Mouse (Mus musculus): ENCODE results near the gene Renbp. TPM values are rescaled to one million over a fixed set of nuclear protein-coding genes. Genes with fewer than 3 reads are reported as not detected.

The Renbp gene
- 8.3 and 9.3 TPM in 2 replicates for polyA plus RNA-seq (2015; fragmentation: Nextera tagmentation; extraction: Ambion mirVana)

DNA sequence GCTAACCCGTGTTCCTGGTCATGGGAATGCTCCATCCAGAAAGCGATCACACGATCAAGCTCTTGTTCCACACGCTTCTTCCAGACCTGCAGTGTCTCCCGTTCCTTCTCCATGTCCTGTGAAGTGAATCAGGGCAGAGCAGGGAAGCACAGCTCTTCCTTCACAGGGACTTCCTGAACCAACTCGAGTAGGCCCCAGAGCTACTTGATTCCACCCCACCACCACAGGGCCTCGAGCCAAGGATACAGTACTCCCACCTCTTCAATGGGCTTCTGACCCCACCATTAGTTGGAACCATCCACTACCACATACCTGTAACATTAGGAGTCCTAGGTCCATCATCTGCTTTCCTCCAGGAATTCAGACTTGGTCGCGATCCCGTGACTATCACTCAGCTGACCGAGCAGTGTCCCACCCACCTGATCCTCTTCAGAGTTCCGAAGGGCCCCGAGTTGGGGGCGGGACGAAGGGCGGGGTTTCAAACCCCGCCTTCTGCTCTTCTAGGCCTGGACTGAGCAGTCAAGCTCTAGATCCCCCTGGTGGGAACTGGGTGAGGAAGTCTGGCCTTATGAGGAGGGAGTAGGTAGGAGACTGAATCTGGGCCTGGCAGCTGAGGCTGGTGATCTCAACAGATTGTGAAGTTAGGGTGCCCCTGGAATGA lies at the start of gene Renbp:
Gene Renbp (minus strand): TSS at position 449 of the 661 bp plus-strand sequence.
- H3K27me3 ChIP-seq, result no peaks in the 10 kb centered on the region
- no peak within 1 kb of the TSS for H3K4me3 ChIP-seq
- H3K4me2 ChIP-seq (replicated peaks), result no peak within 1 kb of the TSS
- H3K9me3 ChIP-seq, result no peaks in the 10 kb centered on the region
- no peak within 1 kb of the TSS for H3K27ac ChIP-seq (replicated peaks)
- 48% methylated on average over 17 of the region's 17 CpGs for WGBS
- no peaks in the 10 kb centered on the region for H3K36me3 ChIP-seq
- ATAC-seq (replicated peaks), result 0 out of 2 replicates have a peak, but pooled peaks have one; percentile 60
- no peaks in the 10 kb centered on the region for H3K4me1 ChIP-seq
- no peak within 1 kb of the TSS for H3K9ac ChIP-seq (replicated peaks)

- Histone ChIP-seq H3K27me3 (no peaks in the 10 kb centered on the region), H3K4me2 (replicated peaks) (no peak overlapping the region), H3K4me1 (no peaks in the 10 kb centered on the region), H3K9ac (replicated peaks) (no peak overlapping the region), H3K4me3 (no peak overlapping the region), H3K36me3 (no peaks in the 10 kb centered on the region), H3K9me3 (no peaks in the 10 kb centered on the region), H3K27ac (replicated peaks) (no peak overlapping the region)
- 65% methylated on average over 1 of the region's 1 CpGs for WGBS
- no peak for ATAC-seq (replicated peaks)
Measured at GRCm38 (mm10) chrX:73977783-73978182, 47.1 kb upstream of the Renbp start.

GRCm38 (mm10) chrX:73976283-73976682 lies 45.6 kb upstream of the Renbp start:
- no peak overlapping the region for H3K4me2 ChIP-seq (replicated peaks)
- no peaks in the 10 kb centered on the region for H3K27me3 ChIP-seq
- H3K4me3 ChIP-seq, result no peak overlapping the region
- no peak for ATAC-seq (replicated peaks)
- H3K36me3 ChIP-seq, result no peaks in the 10 kb centered on the region
- no peak overlapping the region for H3K27ac ChIP-seq (replicated peaks)
- 97% methylated on average over 2 of the region's 2 CpGs for WGBS
- no peaks in the 10 kb centered on the region for H3K9me3 ChIP-seq
- H3K9ac ChIP-seq (replicated peaks), result no peak overlapping the region
- no peaks in the 10 kb centered on the region for H3K4me1 ChIP-seq

- Histone ChIP-seq H3K27me3 (no peaks in the 10 kb centered on the region), H3K27ac (replicated peaks) (no peak overlapping the region), H3K4me2 (replicated peaks) (no peak overlapping the region), H3K9ac (replicated peaks) (no peak overlapping the region), H3K4me1 (no peaks in the 10 kb centered on the region), H3K4me3 (no peak overlapping the region), H3K36me3 (no peaks in the 10 kb centered on the region), H3K9me3 (no peaks in the 10 kb centered on the region)
- no peak for ATAC-seq (replicated peaks)
- 77% methylated on average over 4 of the region's 4 CpGs for WGBS
Measured at GRCm38 (mm10) chrX:73972774-73973173, 42.1 kb upstream of the Renbp start.

GRCm38 (mm10) chrX:73970781-73971180 lies 40.1 kb upstream of the Renbp start:
- Histone ChIP-seq H3K36me3 (no peaks in the 10 kb centered on the region), H3K4me2 (replicated peaks) (no peak overlapping the region), H3K9me3 (no peaks in the 10 kb centered on the region), H3K9ac (replicated peaks) (no peak overlapping the region), H3K27me3 (no peaks in the 10 kb centered on the region), H3K27ac (replicated peaks) (no peak overlapping the region), H3K4me1 (no peaks in the 10 kb centered on the region), H3K4me3 (no peak overlapping the region)
- ATAC-seq (replicated peaks), result no peak

DNA sequence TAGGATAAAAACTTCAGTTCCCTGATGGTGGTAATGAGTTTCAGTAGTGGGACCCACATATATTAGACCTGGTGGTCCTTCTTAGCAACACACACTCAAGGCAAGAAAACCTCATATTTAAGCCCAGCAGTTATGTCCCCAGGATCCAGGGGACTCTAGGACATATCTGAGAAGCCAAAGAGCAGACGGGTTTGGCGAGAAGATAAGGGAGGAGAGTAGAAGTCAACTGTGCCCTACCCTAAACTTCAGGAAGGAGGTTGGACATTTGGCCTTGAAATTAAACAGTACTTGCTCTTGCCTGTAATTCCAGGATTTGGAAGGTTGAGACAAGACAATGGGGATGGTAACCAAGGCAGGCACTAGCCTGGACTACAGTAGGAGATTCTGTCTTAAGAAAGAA lies 39.1 kb upstream of the Renbp start:
- Histone ChIP-seq H3K4me3 (no peak overlapping the region), H3K9me3 (no peaks in the 10 kb centered on the region), H3K4me2 (replicated peaks) (no peak overlapping the region), H3K4me1 (no peaks in the 10 kb centered on the region), H3K36me3 (no peaks in the 10 kb centered on the region), H3K9ac (replicated peaks) (no peak overlapping the region), H3K27ac (replicated peaks) (no peak overlapping the region), H3K27me3 (no peaks in the 10 kb centered on the region)
- WGBS, result 89% methylated on average over 2 of the region's 2 CpGs
- no peak for ATAC-seq (replicated peaks)

DNA sequence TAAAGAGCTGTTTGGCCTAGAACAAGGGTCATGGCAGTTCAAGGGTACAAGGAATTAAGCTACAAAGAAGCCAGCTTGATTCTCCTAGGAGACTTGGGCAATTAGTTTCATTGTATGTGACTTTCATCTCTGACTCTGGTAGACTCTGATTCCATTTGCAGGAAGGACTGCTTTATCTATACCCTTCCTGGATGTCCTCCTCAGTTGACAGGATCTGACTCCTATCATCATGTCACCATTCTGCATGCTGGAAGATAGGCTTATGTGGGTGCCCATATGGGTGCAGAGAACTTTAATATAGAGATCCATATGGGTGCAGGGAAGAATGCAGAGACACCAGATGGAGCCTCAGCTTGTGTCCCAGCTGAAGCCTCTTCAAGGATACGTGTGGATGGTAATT lies 38.5 kb upstream of the Renbp start:
- H3K27ac ChIP-seq (replicated peaks), result no peak overlapping the region
- no peaks in the 10 kb centered on the region for H3K9me3 ChIP-seq
- no peak overlapping the region for H3K4me2 ChIP-seq (replicated peaks)
- no peak overlapping the region for H3K4me3 ChIP-seq
- H3K4me1 ChIP-seq, result peaks cover 5% of the 10 kb centered on the region
- no peak overlapping the region for H3K9ac ChIP-seq (replicated peaks)
- 90% methylated on average over 1 of the region's 1 CpGs for WGBS
- no peaks in the 10 kb centered on the region for H3K36me3 ChIP-seq
- no peak for ATAC-seq (replicated peaks)
- H3K27me3 ChIP-seq, result no peaks in the 10 kb centered on the region

- Histone ChIP-seq H3K36me3 (no peaks in the 10 kb centered on the region), H3K9me3 (no peaks in the 10 kb centered on the region), H3K4me2 (replicated peaks) (peak overlapping the region; percentile 42), H3K4me3 (peak overlapping the region; percentile 72), H3K9ac (replicated peaks) (peak overlapping the region; percentile 66), H3K27me3 (no peaks in the 10 kb centered on the region), H3K4me1 (peaks cover 23% of the 10 kb centered on the region), H3K27ac (replicated peaks) (peak overlapping the region; percentile 100)
- WGBS, result 18% methylated on average over 60 of the region's 60 CpGs
- peak; percentile 88 for ATAC-seq (replicated peaks)
Measured at GRCm38 (mm10) chrX:73967177-73968075, 36.8 kb upstream of the Renbp start.

DNA sequence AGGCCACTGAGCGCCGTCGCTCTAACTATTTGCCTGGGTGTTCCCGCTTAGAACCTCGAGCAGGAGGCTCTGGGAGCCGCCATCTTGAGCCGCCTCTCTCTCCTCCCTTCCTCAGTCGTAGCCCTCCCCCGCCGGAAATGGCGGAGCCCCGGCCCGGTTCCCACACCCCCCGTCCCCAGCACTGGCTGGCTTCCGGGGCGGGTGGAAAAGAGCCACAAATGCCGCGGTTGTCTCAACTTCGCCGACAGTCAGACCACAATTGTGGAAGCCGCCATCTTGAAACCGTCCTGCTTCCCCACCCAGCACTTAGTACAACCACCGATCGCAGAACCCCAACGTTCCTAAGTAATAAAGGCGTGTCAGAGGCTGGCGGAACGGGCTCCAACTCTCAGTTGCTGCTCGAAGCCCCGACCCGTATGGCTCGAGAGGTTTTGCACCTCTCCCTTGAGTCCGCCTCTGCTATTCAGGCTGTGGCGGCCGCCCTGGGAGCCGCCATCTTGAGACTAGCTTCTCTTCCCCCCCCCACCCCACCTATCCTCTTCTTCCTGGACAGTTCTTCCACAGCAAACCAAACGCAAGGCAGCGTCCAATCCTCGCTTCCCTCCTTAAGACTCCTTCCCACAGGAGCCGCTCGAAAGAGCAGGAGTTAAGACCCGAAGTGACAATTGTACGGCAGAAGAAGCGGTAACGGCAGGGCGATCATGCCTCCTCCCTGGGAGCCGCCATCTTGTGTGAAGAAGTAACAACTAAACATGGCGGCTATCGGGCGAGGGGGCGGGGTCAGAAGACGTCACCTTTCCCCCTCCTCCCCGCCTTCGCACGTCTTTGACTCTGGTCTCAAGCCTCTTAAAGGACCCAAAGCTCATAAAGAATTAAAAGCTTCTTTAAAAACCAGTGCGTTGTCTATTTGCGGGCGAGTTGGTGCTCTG lies 35.9 kb upstream of the Renbp start, which contains the start of gene Hcfc1:
Gene Hcfc1 (minus strand): TSS at position 110 of the 929 bp plus-strand sequence.
- no peaks in the 10 kb centered on the region for H3K9me3 ChIP-seq
- no peaks in the 10 kb centered on the region for H3K27me3 ChIP-seq
- H3K4me1 ChIP-seq, result peaks cover 28% of the 10 kb centered on the region
- peak; percentile 71 for ATAC-seq (replicated peaks)
- H3K9ac ChIP-seq (replicated peaks), result peak within 1 kb of the TSS; percentile 66
- no peaks in the 10 kb centered on the region for H3K36me3 ChIP-seq
- WGBS, result 18% methylated on average over 58 of the region's 58 CpGs
- H3K4me2 ChIP-seq (replicated peaks), result peak within 1 kb of the TSS; percentile 67
- H3K4me3 ChIP-seq, result peak within 1 kb of the TSS; percentile 72
- H3K27ac ChIP-seq (replicated peaks), result peak within 1 kb of the TSS; percentile 100

DNA sequence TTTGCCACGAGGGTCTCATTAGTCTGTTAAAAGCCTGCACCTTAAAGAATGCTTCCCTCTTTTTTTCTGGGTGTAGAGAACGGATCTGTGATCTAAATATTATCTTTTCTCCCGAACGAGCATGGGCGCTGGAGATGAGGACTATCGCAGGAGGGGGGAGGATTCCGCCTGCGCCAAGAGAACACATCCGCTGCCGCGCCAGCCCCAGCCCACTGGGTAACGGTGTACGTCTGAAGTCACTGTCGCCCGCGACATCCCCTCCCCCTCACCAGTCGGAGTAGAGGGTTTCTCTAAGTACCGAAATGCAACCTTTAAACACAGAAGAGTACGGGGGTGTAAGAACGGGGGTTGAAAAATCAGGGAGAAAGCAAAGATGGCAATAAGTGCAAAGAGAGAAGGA lies 34.7 kb upstream of the Renbp start:
- WGBS, result 26% methylated on average over 20 of the region's 20 CpGs
- Histone ChIP-seq H3K4me2 (replicated peaks) (peak overlapping the region; percentile 67), H3K9me3 (no peaks in the 10 kb centered on the region), H3K27me3 (no peaks in the 10 kb centered on the region), H3K27ac (replicated peaks) (peak overlapping the region; percentile 100), H3K36me3 (no peaks in the 10 kb centered on the region), H3K4me1 (peaks cover 28% of the 10 kb centered on the region), H3K4me3 (peak overlapping the region; percentile 72), H3K9ac (replicated peaks) (peak overlapping the region; percentile 66)
- ATAC-seq (replicated peaks), result no peak

DNA sequence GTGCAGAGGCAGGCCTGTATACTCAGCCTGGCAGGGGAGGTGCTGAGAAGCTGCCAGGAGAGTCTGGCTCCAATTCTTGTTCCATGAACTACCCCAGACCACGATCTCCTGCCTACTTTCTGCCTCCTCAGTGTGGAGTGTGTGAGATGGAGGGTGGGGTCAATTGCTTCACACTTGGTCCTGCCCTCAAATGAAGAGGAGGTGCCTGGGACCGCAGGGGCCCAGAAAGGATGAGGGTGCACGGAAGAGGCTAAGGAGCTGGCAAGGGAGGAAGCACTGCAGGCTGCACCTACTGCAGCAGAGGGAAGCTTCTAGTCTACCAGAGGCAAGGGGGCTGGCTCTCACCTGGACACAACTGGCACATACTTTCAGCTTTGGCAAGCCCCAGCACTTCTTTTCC lies 33.7 kb upstream of the Renbp start:
- 33% methylated on average over 3 of the region's 3 CpGs for WGBS

More for the DNA sequence above, 33.7 kb upstream of the Renbp start:
- Histone ChIP-seq H3K4me1 (peaks cover 28% of the 10 kb centered on the region), H3K4me3 (peak overlapping the region; percentile 72), H3K9me3 (no peaks in the 10 kb centered on the region), H3K27ac (replicated peaks) (no peak overlapping the region), H3K9ac (replicated peaks) (peak overlapping the region; percentile 66), H3K4me2 (replicated peaks) (peak overlapping the region; percentile 67), H3K27me3 (no peaks in the 10 kb centered on the region), H3K36me3 (peaks cover 2% of the 10 kb centered on the region; the same call in 1 of the 2 replicates)
- ATAC-seq (replicated peaks), result no peak
